Mouse (Mus musculus): Measurements from ENCODE around the gene Cers3. TPM values are rescaled to one million over a fixed set of nuclear protein-coding genes. Genes with fewer than 3 reads are reported as not detected.

Cers3 gene
- polyA plus RNA-seq, 1 experiment: not detected

DNA sequence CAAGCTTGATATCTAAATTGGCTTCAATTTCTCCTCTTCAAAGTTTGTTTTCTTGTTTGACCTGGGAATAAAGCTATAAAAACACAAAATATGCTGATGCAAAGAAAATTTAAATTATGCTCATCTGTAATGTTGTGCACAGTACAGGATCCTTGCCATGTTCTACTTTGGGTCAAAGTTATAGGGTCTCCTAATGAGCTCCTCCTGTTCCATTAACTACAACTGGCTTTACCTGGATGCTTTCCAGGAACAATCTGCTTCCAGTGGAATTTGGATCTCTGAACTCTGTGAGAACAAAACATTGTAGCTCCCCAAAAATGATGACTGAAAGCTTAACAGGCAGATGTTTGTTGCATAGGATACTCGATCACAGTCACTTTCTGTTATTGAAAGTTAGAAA is 6.7 kb downstream of the Cers3 start:
- Histone ChIP-seq H3K4me1 (ENCODE audit: control insufficient read depth, insufficient read depth, insufficient read length, low read length) (no peaks in the 10 kb centered on the region), H3K4me3 (ENCODE audit: insufficient read depth, low read depth, low read length) (no peak overlapping the region), H3K27ac (replicated peaks; ENCODE audit: low read depth, low read length) (no peak overlapping the region)

DNA sequence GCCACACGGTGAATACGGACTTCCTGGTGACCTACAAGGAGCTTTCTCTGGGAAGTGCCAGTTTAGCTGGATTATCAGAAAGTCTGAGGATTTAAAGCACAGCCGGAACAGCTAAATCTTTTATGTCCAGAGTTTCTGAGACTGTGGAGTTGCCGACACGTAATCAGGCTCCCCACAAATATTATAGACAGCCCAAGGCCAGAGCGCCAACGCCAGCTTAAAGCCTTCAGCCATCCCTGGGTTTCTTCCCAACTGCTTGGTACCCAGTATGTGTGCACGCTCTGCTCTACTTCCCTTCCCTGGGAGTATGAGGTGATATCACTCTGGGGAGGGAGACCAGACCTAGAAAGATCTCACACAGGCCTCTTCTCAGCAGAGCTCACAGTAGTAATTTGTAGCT is 10.5 kb downstream of the Cers3 start:
- Histone ChIP-seq H3K27ac (replicated peaks; ENCODE audit: low read depth, low read length) (no peak overlapping the region), H3K4me1 (ENCODE audit: control insufficient read depth, insufficient read depth, insufficient read length, low read length) (no peaks in the 10 kb centered on the region), H3K4me3 (ENCODE audit: insufficient read depth, low read depth, low read length) (no peak overlapping the region)

DNA sequence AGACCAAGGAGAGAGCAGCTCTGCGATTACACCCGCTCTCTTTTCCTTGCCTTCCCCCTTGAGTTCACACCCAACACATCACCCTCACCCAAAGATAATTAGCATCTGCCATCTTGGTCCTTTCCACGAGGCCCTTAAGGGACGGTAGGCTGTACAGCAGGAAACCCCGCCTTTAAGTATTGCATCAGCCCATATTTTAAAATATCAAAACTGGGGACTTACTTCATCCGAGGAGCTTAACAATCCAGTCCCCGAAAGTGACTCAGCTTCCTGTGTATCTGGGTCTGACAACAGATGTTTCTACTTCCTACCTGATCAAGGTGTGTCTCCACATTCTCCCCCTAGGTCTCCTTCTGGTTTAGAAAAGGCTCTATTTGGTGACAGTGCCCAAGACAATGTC is 12.3 kb downstream of the Cers3 start:
- Histone ChIP-seq H3K4me3 (ENCODE audit: insufficient read depth, low read depth, low read length) (no peak overlapping the region), H3K4me1 (ENCODE audit: control insufficient read depth, insufficient read depth, insufficient read length, low read length) (no peaks in the 10 kb centered on the region), H3K27ac (replicated peaks; ENCODE audit: low read depth, low read length) (no peak overlapping the region)

DNA sequence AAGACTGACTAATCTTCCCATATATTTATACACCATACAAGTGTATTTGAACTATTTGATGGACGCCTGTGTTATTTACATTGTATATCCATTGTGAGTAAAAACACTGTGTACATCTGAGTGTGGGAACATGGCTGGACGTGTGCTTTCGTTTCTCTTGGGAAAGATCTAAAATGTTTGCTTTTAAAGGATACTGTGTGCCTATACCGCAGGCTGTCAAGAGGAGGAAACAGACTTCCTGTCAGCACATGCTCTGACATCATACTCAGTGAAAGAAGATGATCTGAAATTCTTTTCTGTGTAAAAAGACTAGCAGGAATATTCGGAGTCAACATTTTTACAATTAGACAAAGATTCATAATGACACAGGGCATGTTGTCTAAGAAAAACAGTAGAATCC is 26.6 kb downstream of the Cers3 start:
- H3K4me3 ChIP-seq (ENCODE audit: insufficient read depth, low read depth, low read length): no peak overlapping the region
- no peak overlapping the region for H3K27ac ChIP-seq (replicated peaks; ENCODE audit: low read depth, low read length)
- no peaks in the 10 kb centered on the region; the same call in 1 of the 2 replicates for H3K4me1 ChIP-seq (ENCODE audit: control insufficient read depth, insufficient read depth, insufficient read length, low read length)

DNA sequence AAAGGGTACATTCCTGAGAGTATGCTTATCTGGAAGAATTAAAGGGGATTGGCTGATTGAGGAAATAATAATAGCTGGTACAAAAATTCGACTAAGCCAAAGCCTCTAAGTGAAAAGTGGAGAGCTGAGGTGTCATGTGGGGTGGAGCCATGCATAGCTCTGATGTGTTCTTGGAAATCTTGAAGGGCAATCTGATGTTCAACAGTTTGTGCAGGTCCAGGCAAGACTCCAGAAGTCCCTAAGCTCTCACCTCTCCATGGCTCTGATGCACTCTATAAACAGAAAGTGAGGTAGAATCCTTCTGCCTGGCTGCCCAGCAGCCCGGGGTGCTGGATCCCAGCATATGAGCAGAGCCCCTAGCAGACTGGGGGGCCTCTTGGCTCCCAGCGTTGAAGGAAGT is 27.4 kb downstream of the Cers3 start:
- Histone ChIP-seq H3K4me3 (ENCODE audit: insufficient read depth, low read depth, low read length) (no peak overlapping the region), H3K4me1 (ENCODE audit: control insufficient read depth, insufficient read depth, insufficient read length, low read length) (no peaks in the 10 kb centered on the region; the same call in 1 of the 2 replicates), H3K27ac (replicated peaks; ENCODE audit: low read depth, low read length) (no peak overlapping the region)

DNA sequence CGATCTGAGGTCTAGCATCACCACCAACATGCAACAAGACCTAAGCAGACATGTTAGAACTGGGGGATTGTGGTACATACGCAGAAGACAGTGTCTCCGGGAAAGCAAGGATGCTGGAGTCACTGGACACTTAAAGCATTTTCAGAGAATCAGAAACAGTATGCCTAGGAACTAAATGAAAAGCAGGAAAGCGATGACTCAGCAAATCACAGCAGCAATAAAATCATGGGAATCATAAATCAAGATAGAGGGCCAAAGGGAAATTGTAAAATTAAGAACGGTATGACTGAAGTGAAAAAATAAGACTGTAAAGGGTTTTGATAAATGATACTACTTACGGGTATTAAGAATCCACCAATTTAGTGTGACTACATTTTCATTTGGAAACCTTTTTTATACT is 27.9 kb downstream of the Cers3 start:
- H3K4me1 ChIP-seq (ENCODE audit: control insufficient read depth, insufficient read depth, insufficient read length, low read length): no peaks in the 10 kb centered on the region; the same call in 1 of the 2 replicates
- no peak overlapping the region for H3K4me3 ChIP-seq (ENCODE audit: insufficient read depth, low read depth, low read length)
- no peak overlapping the region for H3K27ac ChIP-seq (replicated peaks; ENCODE audit: low read depth, low read length)

DNA sequence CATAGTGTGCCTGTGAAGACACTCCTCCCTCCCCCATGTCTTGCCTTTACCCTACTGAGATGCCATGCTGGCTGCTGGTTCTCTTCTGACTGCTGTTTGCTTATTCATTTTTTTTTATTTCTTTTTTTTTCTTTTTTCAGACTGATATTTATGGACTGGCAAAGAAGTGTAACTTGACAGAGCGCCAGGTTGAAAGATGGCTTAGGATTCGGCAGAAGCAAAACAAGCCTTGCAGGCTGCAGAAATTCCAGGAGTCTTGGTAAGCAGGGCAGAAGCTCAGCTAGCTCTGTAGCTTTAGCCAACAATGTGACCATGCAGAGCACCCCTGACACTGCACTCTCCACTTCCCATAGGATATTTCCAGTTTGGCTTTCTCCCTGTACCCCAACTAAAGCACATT is 36.1 kb downstream of the Cers3 start:
- Histone ChIP-seq H3K27ac (replicated peaks; ENCODE audit: low read depth, low read length) (no peak overlapping the region), H3K4me3 (ENCODE audit: insufficient read depth, low read depth, low read length) (no peak overlapping the region)

DNA sequence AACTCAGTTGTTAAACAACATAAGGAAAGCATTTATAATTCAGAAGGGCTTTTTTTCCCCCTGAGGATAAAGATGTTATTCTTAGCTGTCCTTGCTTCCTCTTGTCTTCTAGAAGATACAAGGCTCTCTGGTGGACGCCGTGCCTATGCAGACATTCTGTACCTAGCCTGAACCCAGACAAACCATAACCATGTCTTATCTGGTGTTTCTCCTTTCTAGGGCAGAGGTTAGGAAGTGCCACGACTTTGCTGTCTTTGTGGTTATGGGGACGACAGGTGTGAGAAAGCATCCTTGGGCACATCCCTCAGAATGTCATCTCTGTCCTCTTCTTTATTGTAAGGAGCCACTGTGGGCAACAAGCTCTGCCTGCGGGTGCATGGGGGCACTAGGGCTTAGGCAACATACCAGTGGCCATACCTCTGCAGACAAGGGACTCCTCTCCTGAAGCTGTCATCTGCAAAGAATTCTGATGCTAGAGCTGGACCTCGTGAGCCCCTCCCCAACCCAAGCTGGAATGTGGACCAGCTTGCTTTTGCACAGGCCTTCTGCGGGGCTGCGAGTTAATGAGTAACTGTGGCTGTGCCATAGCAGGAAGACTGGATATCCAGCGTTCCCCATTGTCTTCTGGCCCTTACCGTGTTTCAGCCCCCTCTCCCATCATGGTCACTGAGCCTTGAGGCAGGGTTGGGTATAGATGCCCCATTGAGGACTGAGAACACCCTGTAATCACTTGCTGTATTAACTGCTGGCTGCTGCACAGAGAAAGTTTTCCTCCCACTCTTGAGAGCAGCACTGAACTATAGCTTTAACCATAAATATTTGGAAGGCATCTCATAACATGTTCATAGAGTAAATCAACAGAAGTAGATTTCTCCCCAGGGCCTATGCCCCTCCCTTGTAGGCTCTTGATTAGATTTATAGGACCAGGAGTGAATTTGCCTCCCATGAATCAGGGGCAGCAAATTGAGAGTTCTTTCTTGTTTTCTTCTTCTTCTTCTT is 36.9 kb downstream of the Cers3 start:
- H3K27ac ChIP-seq (replicated peaks; ENCODE audit: low read depth, low read length): no peak overlapping the region
- H3K4me3 ChIP-seq (ENCODE audit: insufficient read depth, low read depth, low read length): no peak overlapping the region
- no peaks in the 10 kb centered on the region for H3K4me1 ChIP-seq (ENCODE audit: control insufficient read depth, insufficient read depth, insufficient read length, low read length)

More for the DNA sequence above, 36.1 kb downstream of the Cers3 start:
- no peaks in the 10 kb centered on the region for H3K4me1 ChIP-seq (ENCODE audit: control insufficient read depth, insufficient read depth, insufficient read length, low read length)

DNA sequence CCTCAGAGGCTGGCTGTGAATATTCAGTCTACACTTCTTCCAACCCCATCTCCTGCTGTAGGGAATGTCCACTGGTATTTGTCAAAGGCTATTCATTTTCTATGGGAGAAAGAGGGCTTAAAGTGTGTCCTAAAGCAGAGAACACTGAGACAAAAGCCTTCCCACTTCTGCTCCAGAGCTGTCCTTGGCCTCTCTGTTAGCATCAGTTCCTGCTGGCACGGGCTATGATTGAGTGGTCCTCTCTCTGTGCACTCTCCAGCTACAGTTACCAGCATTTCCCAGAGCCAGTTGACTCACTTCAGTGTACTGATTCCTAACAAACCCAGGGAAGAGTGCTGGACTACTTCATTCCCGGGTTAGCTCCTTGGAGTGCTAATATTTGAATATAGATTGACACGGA is 43.2 kb downstream of the Cers3 start:
- no peak overlapping the region for H3K4me3 ChIP-seq (ENCODE audit: insufficient read depth, low read depth, low read length)
- H3K27ac ChIP-seq (replicated peaks; ENCODE audit: low read depth, low read length): no peak overlapping the region
- peaks cover 7% of the 10 kb centered on the region; the same call in 1 of the 2 replicates for H3K4me1 ChIP-seq (ENCODE audit: control insufficient read depth, insufficient read depth, insufficient read length, low read length)

DNA sequence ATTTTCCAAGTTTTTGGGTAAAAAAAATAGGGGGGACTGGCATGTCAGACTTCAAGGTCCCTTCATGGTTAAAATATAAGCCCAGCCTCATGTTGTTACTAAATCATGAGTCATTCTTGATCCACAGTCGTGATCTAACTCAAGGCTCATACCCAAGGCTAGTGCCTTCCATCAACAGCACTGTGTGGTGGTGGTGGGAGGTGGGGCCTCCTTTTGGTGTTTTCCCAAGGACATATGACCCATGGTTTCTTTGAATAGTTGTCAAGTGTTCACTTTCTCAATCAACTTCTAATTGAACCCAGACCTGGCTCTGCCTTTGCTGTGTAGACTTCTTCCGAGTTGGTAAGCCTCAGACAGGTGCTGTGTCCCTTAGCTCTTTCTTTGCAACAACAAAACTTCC is 44.5 kb downstream of the Cers3 start:
- Histone ChIP-seq H3K27ac (replicated peaks; ENCODE audit: low read depth, low read length) (no peak overlapping the region), H3K4me3 (ENCODE audit: insufficient read depth, low read depth, low read length) (no peak overlapping the region), H3K4me1 (ENCODE audit: control insufficient read depth, insufficient read depth, insufficient read length, low read length) (peaks cover 7% of the 10 kb centered on the region; the same call in 1 of the 2 replicates)

DNA sequence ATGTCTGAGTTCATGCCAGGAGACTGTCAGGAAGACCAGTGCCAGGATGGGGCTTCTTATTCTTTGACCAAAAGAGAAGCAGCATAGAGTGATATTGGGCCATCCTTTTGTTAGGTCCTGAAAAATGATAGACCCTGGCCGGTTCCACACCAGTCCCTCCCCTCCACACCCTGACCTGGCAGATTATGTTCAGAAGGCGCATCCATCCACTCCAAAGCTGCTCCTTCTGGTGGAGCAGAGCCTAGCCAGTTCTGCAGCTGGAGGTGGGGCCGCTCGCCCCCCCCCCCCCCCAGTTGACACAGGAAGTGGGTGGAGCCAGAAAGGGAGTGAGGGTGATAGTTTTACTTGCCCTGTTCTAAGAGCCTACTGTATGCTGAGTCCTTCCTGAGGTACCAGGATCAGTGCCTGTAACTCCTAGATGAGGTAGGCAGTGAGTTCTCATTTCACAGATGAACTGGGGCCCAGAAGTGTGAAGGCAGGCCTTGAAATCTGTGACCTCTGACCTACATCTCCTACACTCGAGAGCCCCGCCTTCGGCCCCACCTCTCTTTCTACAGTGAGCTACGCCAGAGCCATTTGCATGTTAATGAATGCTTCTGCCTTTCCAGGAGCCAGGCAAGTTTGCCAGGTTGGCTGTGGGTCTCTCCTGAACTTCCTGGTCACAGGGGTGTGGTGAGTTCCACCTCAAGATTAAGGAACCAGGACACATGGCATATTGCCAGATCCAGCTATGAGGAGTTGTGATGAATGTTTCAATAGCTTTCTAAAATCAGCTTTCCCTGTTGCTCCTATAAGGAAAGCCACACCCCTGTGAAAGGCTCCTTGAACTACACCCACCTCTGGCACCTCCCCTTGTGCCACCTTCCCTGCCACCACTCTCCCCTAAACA is 46.8 kb downstream of the Cers3 start:
- Histone ChIP-seq H3K4me1 (ENCODE audit: control insufficient read depth, insufficient read depth, insufficient read length, low read length) (peaks cover 7% of the 10 kb centered on the region; the same call in 1 of the 2 replicates), H3K4me3 (ENCODE audit: insufficient read depth, low read depth, low read length) (no peak overlapping the region), H3K27ac (replicated peaks; ENCODE audit: low read depth, low read length) (no peak overlapping the region)

DNA sequence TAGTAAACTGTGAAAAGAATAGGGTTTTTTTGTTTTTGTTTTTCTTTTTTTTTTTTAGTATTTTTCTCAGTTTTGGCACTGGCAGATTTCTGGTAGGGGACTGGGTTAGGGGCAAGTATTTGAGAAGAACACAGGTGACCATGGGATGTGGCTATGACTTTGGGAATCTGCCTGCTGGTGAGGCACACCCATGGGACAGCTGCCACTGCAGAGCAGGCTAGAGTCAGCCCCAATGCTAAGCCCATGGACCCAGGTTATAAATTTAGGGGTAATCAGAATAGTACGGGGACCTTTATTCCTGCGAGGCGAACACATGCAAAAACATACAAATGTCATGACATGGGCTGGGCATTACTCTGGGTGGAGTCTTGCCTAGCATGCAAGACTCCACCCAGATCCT is 47.7 kb downstream of the Cers3 start:
- Histone ChIP-seq H3K4me1 (ENCODE audit: control insufficient read depth, insufficient read depth, insufficient read length, low read length) (peaks cover 7% of the 10 kb centered on the region; the same call in 1 of the 2 replicates), H3K4me3 (ENCODE audit: insufficient read depth, low read depth, low read length) (no peak overlapping the region), H3K27ac (replicated peaks; ENCODE audit: low read depth, low read length) (no peak overlapping the region)

DNA sequence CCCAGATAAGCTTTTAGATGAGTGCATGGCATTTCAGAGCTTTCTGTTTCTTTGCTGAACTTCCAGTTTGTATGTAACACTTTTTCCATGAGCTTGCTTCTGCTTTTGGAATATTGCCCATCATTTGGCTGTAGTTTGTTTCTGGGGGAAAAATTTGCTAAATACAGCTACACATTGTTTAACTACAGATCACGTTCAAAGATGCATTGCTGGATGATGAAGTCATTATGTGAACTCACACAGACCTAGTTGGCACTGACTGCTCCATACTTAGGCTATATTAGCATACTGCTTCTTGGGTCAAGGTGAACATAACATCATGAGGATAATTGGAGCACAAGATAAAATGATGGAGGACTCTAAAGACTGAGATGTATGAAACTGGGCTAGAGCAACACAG is 53.6 kb downstream of the Cers3 start:
- Histone ChIP-seq H3K27ac (replicated peaks; ENCODE audit: low read depth, low read length) (no peak overlapping the region), H3K4me1 (ENCODE audit: control insufficient read depth, insufficient read depth, insufficient read length, low read length) (no peaks in the 10 kb centered on the region), H3K4me3 (ENCODE audit: insufficient read depth, low read depth, low read length) (no peak overlapping the region)

DNA sequence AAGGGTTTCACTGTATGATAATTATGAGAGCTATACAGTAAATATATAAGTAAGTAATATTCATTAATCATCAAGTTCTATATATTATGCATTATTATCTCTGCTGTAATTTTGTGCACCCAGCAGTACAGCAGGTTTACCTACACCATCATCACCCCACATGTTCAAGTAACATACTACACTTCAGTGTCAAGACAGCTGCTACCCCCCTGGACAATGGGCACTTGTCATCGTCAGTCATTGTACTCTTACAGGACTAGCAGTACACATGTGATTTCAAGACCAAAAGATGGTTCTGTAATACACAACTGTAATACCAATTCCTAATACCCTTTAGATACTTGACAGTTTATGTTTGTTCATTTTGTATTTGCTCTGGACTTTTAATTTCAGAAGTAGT is 54.0 kb downstream of the Cers3 start:
- Histone ChIP-seq H3K27ac (replicated peaks; ENCODE audit: low read depth, low read length) (no peak overlapping the region), H3K4me3 (ENCODE audit: insufficient read depth, low read depth, low read length) (no peak overlapping the region), H3K4me1 (ENCODE audit: control insufficient read depth, insufficient read depth, insufficient read length, low read length) (no peaks in the 10 kb centered on the region)

DNA sequence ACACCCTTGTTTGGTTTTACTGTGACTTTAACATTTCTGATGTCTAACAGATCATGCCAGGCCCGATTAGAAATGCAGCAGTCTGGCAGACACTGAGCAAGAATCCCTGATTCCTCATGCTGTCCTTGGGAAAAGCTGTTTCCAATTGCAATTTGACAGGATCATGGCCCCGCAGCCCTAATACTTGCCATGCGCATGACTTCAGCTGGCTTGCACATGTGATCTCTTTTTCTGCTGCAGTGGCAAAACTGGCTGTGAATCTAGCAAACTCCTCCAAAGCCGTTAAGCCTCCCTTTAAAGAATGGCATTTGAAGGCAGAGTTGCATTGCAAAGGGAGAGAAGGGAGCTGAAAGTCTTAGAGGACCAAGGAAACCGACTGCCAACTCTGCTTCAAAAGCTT is 55.5 kb downstream of the Cers3 start:
- Histone ChIP-seq H3K27ac (replicated peaks; ENCODE audit: low read depth, low read length) (no peak overlapping the region), H3K4me1 (ENCODE audit: control insufficient read depth, insufficient read depth, insufficient read length, low read length) (no peaks in the 10 kb centered on the region), H3K4me3 (ENCODE audit: insufficient read depth, low read depth, low read length) (no peak overlapping the region)
